Mouse (Mus musculus) embryonic fibroblast, embryonic 13.5 days (primary cell): ENCODE measurements around the gene Pgm2l1. TPM values are rescaled to one million over a fixed set of nuclear protein-coding genes. Genes with fewer than 3 reads are reported as not detected.

Source experiments
- H3K27ac ChIP-seq: 2 replicates; pipeline ENCODE4 v1.5.1; 2012; ENCODE audit warnings: low read length, control low read depth, inconsistent platforms; ENCODE audit not compliant: insufficient read depth
- H3K4me1 ChIP-seq: 2 replicates; pipeline ENCODE4 v1.6.1; 2011; ENCODE audit warnings: low read length; ENCODE audit not compliant: control insufficient read depth, insufficient read depth
- H3K4me3 ChIP-seq: 2 replicates; pipeline ENCODE4 v1.5.1; 2011; ENCODE audit warnings: mild to moderate bottlenecking, control low read depth, low read length; ENCODE audit not compliant: insufficient read depth
- CTCF ChIP-seq: IDR thresholded peaks from 2 replicates; pipeline ENCODE4 v1.5.1; 2011; ENCODE audit warnings: mild to moderate bottlenecking, control low read depth, low read length, moderate library complexity, borderline replicate concordance; ENCODE audit not compliant: insufficient read depth
- POLR2A ChIP-seq: IDR thresholded peaks from 2 replicates; pipeline ENCODE4 v1.6.1; 2011; ENCODE audit warnings: low read depth, mild to moderate bottlenecking, control low read depth, low read length, moderate library complexity
- polyA plus RNA-seq: library from polyadenylated mRNA; stranded (reverse); fragments of >200 nt; gene quantifications from 2 replicates; pipeline ENCODE4 v1.2.4, GENCODE M21; 2011; ENCODE audit warnings: low read depth; ENCODE audit not compliant: missing spikeins, insufficient read length

The Pgm2l1 gene
- polyA plus RNA-seq, 1 experiment: 8.6 TPM

GRCm38 (mm10) chr7:100190167-100190566 lies 37.0 kb upstream of the Pgm2l1 start:
- Histone ChIP-seq H3K4me3 (no peak overlapping the region), H3K27ac (no peak overlapping the region), H3K4me1 (no peaks in the 10 kb centered on the region)
- TF ChIP-seq POLR2A (no peak), CTCF (no peak)

- peak; percentile 46; the same call in 1 of the 2 replicates for TF ChIP-seq CTCF
- TF ChIP-seq POLR2A: no peak
- Histone ChIP-seq H3K4me1 (no peaks in the 10 kb centered on the region), H3K4me3 (no peak overlapping the region), H3K27ac (no peak overlapping the region)
Measured at GRCm38 (mm10) chr7:100190778-100191177, 36.4 kb upstream of the Pgm2l1 start.

GRCm38 (mm10) chr7:100201191-100201590 lies 26.0 kb upstream of the Pgm2l1 start:
- Histone ChIP-seq H3K27ac (no peak overlapping the region), H3K4me3 (no peak overlapping the region), H3K4me1 (no peaks in the 10 kb centered on the region)
- TF ChIP-seq CTCF: no peak
- TF ChIP-seq POLR2A: no peak

- TF ChIP-seq POLR2A: no peak
- TF ChIP-seq CTCF: no peak
- no peak overlapping the region for H3K4me3 ChIP-seq
- H3K27ac ChIP-seq: no peak overlapping the region
- no peaks in the 10 kb centered on the region for H3K4me1 ChIP-seq
Measured at GRCm38 (mm10) chr7:100203616-100204015, 23.6 kb upstream of the Pgm2l1 start.

GRCm38 (mm10) chr7:100204871-100205270 lies 22.3 kb upstream of the Pgm2l1 start:
- TF ChIP-seq CTCF (no peak), POLR2A (no peak)

GRCm38 (mm10) chr7:100206144-100206543 lies 21.1 kb upstream of the Pgm2l1 start:
- no peak overlapping the region for H3K4me3 ChIP-seq
- no peak for TF ChIP-seq CTCF
- no peak for TF ChIP-seq POLR2A
- no peak overlapping the region for H3K27ac ChIP-seq
- no peaks in the 10 kb centered on the region for H3K4me1 ChIP-seq

More at GRCm38 (mm10) chr7:100204871-100205270, 22.3 kb upstream of the Pgm2l1 start:
- Histone ChIP-seq H3K4me3 (no peak overlapping the region), H3K4me1 (no peaks in the 10 kb centered on the region), H3K27ac (no peak overlapping the region)

- no peak overlapping the region for H3K27ac ChIP-seq
- TF ChIP-seq POLR2A: no peak
- TF ChIP-seq CTCF: no peak
- no peaks in the 10 kb centered on the region for H3K4me1 ChIP-seq
- no peak overlapping the region for H3K4me3 ChIP-seq
Measured at GRCm38 (mm10) chr7:100207886-100208285, 19.3 kb upstream of the Pgm2l1 start.

GRCm38 (mm10) chr7:100214310-100214709 lies 12.9 kb upstream of the Pgm2l1 start:
- TF ChIP-seq CTCF: no peak
- no peak for TF ChIP-seq POLR2A

GRCm38 (mm10) chr7:100215116-100215732 lies 12.0 kb upstream of the Pgm2l1 start:
- TF ChIP-seq POLR2A (no peak), CTCF (no peak)
- Histone ChIP-seq H3K4me3 (no peak overlapping the region), H3K27ac (no peak overlapping the region), H3K4me1 (no peaks in the 10 kb centered on the region)

More at GRCm38 (mm10) chr7:100214310-100214709, 12.9 kb upstream of the Pgm2l1 start:
- Histone ChIP-seq H3K4me3 (no peak overlapping the region), H3K27ac (no peak overlapping the region), H3K4me1 (no peaks in the 10 kb centered on the region)

GRCm38 (mm10) chr7:100215976-100216375 lies 11.2 kb upstream of the Pgm2l1 start:
- Histone ChIP-seq H3K27ac (no peak overlapping the region), H3K4me3 (no peak overlapping the region), H3K4me1 (no peaks in the 10 kb centered on the region)
- TF ChIP-seq POLR2A: no peak
- TF ChIP-seq CTCF: no peak

- H3K27ac ChIP-seq: no peak overlapping the region
- H3K4me1 ChIP-seq: no peaks in the 10 kb centered on the region
- TF ChIP-seq CTCF (no peak), POLR2A (no peak)
- H3K4me3 ChIP-seq: no peak overlapping the region
Measured at GRCm38 (mm10) chr7:100216601-100217565, 10.3 kb upstream of the Pgm2l1 start.
